Mouse (Mus musculus) layer of hippocampus, postnatal 36 days (tissue): ENCODE measurements at regions not wholly inside any gene's neighbourhood (a gene's known extent, or its start where the extent isn't known, plus 50 kb on each side); places are given as distances from the start of the nearest gene placed in this dataset.

Experiments used
- DNase-seq, 2 experiments: peaks; one replicate each; pipeline ENCODE4 v3.0.0; 2022

DNA sequence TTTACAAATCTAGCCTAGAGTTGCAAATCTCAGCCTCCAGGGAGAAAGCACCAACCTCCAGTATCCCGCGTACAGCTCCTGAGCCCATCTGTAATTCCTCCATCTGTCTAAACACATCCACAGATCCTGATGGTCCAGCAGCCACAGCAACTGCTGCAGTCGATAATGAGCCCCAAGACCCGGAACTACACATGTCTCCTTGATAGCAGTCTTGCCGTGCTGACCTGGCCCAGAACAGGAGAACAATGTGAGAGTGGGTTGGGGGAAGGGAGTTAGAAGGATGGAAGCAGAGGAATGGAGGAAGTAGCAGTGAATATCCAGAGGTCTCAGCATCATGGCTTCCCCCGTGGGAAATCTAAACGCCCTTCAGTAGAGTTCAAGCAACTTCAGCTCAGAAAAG lies 152.8 kb upstream of the Zmiz1 start:
- no peak for DNase-seq

DNA sequence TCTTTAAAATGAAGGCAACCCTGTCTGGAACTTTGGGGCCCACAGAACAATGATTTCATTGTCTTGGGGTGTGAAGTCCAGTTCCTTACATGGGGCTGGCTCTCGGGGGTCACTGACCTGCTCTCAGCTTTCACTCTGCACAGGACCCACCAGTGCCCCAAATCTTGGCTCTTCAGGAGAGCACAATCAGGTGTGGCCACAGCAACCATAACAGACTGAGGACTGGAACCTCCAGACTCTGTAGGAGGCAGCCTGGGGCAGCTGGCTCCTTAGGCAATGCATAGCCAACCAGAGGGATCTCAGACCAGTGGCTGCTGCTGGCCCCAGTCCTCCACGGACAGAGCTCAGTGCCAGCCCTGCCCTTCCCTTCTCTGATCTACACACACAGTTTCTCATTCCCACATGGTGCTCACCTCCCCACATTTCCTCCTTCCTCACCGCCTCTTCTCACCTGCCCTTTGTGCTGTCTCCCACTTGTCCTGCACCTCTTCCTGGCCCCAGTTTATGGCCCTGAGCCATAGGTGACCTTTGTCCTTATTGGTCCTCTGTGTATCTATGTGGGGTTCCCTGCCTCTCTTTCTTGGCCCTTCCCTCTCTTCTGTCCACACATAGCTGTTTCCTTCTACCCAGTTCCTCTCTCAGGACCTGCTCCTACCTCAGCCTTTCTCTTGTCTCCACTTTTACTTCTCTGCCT lies 151.9 kb upstream of the Zmiz1 start:
- DNase-seq = no peak

DNA sequence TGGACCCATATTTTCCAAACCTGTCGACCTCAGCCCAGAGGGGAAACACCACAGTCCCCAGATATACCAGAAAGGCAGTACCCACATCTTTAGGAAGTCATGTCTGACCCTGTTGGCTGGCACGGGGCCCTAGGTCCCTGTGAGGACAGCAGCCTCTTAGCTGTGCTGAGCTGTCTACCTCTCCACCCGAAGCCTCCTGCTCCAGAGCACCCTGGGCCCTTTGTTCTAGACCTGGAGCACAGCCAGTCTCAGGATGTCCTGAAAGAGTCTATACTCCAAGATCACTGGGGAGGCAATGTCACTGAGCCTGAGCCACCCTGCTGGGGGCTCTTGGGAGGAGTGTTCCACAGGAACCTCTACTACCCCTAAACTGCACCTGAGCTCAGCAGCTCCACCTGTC lies 150.9 kb upstream of the Zmiz1 start:
- DNase-seq = no peak

DNA sequence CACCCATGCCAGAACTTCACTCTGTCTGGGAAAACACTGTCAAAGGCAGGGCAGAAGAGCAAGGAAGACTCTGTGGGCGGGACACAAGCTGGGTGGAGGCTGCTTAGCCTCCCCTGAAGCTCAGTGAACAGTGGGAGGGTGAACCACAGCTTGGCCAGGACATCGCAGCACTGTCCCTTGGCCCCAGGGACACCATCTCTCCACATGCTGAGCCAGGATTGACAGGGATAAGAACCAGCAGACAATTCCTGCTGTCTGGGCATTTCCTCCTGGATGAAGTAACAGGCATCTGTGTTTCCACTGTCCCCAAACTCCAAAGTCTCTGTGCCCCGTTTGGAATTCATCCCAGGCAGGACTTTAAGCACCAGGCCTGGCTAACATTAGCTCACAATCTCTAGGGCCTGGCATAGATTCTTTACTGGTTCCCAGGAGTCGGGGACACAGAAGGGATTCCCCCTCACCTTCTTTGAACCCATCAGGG lies 148.3 kb upstream of the Zmiz1 start:
- DNase-seq = no peak

DNA sequence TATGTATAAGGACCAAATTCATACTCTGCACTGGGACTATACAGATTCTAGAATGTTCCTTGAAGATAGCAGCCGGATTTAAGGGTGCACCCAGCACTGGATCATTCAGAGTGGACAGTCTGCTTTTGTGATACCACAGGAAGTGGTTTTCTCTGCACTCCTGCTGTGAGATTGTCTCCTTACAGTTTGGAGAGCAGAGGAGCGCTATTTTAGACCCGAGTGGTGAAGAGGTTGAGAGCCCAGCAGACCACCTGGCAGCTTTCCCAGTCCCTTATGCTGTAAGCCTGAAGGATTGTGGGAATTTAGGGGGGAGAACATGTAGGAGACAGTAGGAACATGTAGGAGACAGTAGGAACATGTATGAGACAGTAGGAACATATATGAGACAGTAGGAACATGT lies 147.5 kb upstream of the Zmiz1 start:
- no peak for DNase-seq

DNA sequence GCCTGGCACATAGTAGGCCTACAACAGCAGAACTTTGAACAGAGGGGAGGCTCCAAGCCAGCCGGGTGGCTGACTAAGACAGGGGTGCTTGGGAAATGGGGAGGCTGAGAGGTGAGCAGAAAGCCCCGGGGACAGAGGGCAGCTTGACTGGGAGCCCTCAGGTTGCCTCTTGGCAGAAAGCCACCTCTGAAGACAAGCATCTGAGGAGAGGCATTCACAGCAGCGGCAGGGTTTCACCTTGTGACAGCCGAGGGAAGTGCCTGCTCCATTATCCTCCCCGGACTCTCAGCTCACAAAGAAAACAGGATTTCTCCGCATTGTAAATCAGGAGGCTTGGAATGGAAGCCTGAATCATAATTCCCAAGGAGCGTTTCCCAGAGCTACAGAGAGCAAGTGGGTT lies 146.8 kb upstream of the Zmiz1 start:
- DNase-seq = no peak

DNA sequence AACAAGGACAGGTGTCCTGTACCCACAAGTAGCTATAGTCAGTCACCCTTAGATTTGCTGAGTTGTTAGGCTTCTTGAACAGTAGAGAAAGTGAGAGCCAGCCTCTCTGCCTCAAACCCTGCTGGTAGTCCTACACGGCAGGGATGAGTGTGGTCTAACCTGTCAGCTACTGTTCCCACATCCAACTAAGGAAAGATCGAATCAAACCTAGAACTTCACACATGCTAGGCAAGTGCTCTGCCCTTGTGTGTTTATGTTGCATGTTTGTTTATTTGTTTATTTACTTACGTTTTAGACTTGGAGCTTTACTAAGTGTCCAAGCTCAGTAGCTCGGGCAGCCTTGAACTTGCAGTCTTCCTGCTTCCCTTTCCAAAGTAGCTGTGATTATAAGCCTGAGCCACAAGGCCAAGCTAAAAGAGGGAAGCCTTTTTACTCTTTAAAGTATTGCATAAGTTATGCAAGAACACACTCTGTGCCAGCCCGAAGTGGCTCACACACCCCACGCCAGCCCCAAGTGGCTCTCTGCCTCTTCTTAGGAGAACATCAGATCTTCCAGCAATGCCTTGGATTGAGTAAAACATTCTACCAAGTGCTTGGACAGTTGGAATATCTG lies 146.1 kb upstream of the Zmiz1 start:
- no peak for DNase-seq

DNA sequence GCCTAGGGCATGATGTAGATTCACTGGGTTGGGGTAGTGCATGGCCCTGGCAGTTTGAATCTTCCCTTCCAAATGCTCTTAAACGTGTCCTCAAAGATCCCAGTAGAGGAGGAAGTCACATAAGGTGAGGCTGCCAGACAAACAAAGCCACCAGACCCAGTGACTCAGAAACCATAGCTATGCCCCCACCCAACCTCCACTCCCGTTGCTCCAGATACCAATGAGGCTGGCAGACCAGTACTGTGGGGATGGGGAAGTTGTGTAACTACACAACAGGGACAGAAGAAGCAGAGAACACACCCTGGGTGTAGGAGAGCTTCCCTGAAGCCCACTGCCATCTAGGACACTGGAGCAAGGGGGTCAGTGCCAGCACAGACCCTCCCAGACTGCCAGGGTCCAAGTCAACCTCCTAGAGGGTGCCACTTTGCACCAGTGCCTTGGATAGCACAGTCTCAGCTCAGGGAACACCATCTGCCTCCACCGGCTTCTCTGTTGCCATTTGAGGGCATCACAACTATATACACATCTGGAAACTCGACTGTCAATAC lies 145.2 kb upstream of the Zmiz1 start:
- DNase-seq = no peak

DNA sequence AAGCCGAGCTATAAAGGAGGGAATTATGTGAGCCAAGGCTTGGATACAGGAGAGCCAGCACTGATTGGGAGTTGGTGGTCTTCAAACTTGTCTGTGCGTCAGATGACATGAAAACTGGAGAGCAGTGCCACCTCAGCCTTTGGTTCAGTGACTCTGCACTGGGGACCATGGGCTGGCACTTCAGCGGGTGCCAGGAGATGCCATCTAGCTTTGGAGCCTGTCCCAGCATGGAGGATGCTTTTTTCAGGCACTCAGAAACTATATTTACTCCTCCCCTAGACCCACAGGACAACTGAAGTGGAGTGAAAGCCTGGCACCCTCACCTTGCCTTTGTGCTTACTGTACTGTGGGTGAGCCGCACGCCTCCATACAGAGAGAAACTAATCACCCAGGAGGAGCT lies 142.5 kb upstream of the Zmiz1 start:
- no peak for DNase-seq

DNA sequence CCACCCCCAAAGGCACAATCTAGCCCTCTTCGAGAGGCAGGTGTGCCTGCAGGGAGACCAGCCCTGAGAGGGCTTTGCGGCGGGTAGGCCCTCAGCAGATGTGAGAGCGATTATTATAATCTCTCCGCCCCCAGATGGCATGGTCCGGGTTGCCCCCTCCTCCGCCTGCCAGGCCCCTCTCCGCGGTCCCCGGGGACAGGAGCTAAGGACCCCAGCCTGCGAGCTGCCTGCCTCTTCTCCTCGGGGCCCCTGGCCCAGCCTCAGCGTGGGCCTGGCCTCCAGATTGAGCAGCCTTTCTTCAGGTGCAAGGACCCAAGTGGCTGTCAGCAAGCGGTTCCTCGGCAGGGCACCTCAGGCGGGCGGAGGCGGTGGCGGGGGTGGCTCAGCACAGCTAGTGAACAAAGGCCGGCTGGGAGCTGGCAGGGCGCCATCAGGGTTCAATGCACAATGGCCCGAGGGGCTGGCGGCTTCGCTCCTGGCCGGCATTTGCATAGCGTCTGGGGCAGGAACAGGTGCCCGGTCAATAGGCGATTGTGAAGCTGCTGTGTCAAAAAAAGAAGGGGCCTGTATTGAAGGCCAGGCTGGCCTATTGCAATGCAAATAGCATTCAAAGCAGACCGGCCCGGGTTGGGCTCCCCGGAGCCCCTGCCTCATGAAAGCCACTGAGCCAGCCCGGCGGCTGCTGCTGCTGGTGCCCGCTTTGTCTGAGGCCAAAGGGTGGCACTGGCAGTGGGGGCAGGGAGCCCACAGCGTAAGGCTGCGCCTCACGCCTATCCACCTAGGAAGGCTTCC lies 141.1 kb upstream of the Zmiz1 start:
- DNase-seq = peak; percentile 84 to 88

DNA sequence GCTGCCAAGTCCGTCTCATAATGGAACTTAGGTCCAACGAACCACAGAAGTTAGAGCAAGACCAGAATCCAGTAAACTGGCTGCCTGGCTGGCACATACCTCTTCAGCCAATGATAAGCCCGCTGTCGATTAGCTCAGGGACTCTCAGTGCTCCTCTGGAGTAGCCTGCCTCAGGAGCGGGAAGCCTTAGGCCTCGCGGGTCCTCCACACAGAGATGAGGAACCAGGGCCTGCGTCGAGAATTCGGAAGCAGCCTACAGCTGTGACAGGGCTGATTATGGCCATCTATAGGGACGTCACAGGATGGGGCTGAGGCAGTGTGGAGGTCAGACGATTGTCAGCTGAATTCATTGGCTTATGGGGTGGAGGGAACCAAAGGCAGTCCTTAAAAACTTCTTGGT lies 140.1 kb upstream of the Zmiz1 start:
- no peak for DNase-seq

DNA sequence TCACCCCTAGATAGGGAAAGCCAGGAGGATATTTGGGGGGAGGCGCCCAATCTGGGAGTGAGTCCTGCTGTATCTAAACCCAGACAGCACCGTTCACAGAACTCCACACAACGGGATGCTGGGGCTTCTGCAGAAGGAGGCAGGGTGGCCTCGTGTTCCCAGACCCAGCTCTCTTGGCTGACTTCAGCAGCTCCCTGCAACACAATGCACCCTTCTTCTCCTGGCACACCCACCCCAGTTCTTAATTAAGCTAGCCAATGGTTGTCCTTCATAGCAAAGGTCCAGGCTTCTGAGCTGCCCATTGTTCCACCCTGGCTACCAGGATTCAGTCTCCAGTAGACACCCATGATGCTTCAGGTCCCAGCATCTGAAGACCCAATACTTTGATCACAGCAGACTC lies 138.8 kb upstream of the Zmiz1 start:
- peak; percentile 30 to 39 for DNase-seq

DNA sequence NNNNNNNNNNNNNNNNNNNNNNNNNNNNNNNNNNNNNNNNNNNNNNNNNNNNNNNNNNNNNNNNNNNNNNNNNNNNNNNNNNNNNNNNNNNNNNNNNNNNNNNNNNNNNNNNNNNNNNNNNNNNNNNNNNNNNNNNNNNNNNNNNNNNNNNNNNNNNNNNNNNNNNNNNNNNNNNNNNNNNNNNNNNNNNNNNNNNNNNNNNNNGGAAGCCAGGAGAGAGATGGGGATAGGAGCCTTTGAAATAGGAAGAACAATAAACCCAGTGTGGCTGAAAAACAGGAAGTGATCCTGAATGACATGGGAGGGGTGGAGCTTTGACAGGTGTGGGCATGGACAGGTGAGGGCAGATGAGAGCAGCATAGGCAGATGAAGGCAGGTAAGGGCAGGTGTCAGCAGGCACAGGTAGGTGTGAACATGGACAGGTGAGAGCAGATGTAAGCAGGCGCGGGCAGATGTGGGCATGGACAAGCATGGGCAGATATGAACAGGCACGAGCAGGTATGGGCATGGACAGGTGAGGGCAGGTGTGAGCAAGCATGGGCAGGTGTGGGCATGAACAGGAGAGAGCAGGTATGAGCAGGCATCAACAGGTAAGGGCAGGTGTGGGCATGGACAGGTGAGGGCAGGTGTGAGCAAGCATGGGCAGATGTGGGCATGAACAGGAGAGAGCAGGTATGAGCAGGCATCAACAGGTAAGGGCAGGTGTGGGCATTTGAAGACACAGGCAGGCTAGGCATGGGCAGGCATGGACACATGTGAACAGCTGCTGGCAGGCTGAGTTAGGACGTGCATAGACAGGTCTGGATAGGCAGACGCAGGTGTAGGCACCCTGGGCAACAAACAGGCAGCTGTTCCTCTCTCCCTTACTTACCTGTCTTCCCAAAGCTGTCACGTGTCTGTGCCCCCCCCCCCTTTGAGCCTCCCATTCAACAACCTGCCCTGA lies 135.2 kb upstream of the Zmiz1 start:
- no peak for DNase-seq

DNA sequence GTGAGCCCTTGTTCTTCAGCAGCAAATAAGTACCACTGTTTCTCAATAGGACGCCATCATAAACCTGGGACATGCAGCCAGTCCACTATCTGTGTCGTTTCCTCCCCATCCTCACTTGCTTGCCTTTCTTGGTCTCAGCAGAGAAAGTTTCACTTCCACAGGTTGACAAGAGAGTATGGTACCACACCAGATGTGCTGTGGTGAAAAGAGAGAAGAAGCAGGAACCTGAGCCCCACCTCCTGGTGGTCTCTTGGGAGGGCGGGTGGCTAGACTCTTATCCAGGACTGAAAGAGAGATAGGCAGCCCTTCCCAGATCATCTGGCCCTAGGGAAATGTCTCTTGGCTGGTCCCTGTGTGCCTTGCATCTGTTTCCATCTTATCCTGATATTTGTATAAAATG lies 133.1 kb upstream of the Zmiz1 start:
- no peak for DNase-seq

DNA sequence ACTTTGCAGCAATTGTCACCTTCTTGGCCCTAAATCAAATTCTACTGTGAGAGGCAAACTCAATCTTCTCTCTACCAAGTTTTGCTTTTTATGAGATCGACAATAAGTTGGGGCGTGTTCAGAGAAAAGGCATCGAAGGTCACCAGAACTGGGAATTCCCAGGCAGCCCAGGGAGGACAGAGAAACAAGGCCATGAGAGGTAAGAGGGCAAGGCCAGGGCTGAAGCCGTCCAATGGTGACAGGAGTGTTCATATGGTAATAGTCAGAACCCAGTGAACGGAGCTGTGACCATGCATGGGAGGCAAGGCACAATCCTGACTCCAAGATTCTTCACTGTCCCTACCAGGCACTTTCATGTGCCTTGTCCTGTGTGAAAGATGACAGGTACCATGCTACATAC lies 130.8 kb upstream of the Zmiz1 start:
- DNase-seq = no peak

DNA sequence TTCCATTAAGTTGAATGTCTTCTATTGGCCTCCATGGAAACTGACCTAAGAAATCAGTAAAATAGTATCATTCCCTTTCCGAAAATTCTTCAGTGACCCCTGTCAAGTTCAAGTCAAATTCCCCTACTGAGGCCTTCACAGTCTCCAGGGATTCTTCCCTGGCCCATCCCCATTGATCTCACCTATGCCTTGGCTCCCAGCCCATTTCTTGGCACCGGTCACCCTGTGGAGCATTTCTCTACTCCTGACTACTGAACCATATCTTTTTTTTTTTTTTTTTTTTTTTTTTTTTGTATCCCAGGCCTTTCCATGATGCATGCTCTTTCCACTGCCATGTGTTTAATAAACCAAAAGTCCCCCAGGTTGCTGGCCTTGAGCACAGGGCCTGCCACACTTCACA lies 124.8 kb upstream of the Zmiz1 start:
- no peak for DNase-seq

DNA sequence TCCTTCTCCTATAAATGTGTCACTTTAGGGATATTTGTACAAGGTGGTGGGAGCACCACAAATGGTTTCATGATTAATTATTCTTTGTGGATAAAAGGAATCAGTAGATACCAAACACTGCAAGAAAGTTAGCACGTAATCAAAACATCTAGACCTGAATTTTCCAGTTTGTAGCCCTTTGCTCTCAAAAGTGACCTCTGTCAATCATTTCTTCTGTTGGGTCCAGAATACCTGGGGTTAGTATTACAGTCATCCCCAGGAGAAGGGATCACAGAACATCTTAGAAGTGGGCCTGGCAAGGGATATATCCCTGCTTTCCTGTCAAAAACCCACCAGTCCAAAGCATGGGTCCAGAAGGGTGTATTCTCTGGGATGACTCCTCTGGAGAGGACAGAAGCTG lies 122.1 kb upstream of the Zmiz1 start:
- DNase-seq = no peak

DNA sequence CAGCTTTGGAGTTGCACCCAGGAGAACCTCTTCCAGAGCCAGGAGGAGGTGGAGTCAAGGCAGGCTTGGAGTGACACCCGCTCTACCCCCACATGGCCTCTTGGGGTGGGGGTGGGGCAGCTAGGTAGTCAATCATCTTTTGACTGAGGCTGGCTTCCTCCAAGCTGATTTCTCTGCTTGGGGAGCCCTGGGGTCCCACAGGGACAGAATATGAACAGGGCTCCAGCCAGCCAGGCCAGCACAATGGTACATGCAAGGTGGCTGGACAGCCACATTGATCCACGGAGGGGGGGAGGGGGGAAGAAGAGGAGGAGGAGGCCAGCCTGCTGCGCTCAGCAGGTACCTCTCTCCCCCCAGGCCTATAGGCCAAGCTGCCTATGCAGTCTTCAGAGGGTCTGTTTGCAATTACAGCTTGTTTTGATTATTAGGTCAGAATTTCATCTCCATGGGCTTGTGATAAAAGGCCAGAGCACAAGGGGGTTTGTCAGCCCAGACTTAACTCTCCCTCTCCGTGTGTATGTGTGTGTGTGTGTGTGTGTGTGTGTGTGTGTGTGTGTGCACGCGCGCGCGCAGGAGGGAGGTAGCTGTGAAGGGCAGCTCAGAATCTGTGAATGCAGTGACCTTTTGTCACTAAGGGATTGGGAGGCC lies 120.5 kb upstream of the Zmiz1 start:
- no peak for DNase-seq

DNA sequence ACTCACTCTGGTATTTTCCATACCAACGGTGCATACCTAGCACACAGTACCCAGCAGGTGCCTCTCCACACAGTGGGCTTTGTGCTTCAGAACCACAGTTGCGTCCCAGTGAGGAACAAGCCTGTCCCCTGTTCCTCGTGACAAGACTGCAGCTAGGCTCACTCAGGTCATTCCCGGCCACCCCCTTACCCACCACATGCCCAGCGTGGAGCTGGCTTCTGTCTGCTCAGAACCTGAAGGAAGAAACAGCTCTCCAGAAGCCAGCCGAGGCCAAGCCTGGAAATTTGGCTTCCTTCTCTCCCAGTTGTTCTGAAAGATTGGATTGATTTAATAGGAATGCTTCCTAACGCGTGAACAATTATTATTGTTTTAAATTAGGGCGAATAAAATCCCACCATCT lies 118.1 kb upstream of the Zmiz1 start:
- no peak for DNase-seq

DNA sequence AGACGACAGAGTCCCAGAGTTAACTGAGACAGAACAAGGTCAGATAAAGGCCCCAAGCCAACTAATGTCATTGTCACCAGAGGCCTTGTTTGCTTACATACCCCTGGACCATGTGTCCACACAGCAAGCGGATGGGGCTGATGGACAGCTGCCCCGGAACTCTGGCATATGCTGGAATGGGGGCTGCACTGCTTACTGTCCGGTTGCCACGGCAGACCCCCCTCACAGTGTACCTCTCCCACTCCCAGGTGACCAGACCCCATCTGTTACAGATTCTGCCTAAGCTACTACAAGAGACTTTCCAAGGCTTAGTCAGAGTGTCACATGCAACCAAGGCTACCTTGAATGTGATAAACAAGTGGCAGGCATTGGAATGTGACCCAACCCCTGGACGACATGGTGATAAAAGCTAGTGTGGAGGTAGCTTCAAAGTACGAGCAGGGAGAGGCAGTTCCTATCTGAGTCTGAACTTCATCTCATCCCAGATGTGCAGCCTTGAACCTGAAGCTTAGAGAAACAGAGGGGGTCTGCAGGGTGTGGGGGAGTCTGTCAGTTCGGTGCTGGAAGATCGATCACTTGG lies 117.0 kb upstream of the Zmiz1 start:
- DNase-seq = no peak

DNA sequence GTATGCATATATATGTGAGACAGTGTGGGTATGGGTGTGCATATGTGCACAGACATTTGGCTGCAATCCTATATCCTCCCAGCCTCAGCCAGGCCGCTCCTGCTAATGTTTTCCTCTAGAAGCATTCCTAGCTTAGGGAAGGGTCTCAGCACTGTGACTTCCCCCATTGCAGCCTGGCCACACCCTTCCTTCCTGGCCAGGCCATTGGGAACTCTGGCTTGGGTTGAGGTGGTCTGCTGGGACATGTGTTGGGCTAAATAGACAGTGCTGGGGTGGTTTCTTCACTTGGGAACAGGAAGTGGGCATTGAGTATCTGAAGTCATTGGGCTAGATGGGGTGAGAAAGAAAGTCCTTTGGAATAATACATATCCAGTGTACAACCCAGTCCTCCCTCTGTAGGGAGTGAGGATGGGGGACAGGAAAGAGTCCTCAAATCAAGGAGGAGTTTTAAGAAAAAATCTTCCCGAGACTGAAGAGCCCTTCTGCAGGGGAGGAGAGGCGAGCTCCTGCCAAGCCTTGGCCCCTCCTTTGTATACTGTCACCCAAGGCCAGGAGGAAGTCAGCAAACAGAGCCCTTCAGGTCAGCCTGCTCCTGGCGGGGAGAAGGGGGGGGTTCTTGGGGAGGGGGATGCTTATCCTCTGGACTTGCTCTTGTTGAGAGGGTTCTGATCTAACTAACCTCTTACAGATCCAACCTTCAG lies 116.0 kb upstream of the Zmiz1 start:
- DNase-seq = no peak
